Mouse (Mus musculus) forebrain, postnatal 0 days (tissue): ENCODE results near the gene Ppp1r12b. TPM values are rescaled to one million over a fixed set of nuclear protein-coding genes. Genes with fewer than 3 reads are reported as not detected.
A peak's percentile ranks its signal among the peaks of the same experiment; 100 is the strongest.

Experiments used
- ATAC-seq: fragments of 200-750 bp; cut with Nextera tagmentation; 2 replicates; pipeline ENCODE4 v1.8.0; 2017; ENCODE audit warnings: mild to moderate bottlenecking, moderate library complexity
- DNase-seq: peaks from one replicate; pipeline ENCODE4 v3.0.0-alpha.2; 2015
- H3K27ac ChIP-seq: fragments of 300-500 bp; sonication (generic); 2 replicates; pipeline ENCODE4 v1.5.1; 2014; ENCODE audit warnings: low read depth, mild to moderate bottlenecking, antibody characterized with exemption, low read length, moderate library complexity, mixed read lengths
- H3K27me3 ChIP-seq: fragments of 300-500 bp; sonication (generic); 2 replicates; pipeline ENCODE4 v1.6.1; 2014; ENCODE audit warnings: mild to moderate bottlenecking, low read length, mixed read lengths; ENCODE audit not compliant: insufficient read depth
- H3K36me3 ChIP-seq: fragments of 300-500 bp; sonication (generic); 2 replicates; pipeline ENCODE4 v1.6.1; 2014; ENCODE audit warnings: mild to moderate bottlenecking, moderate library complexity; ENCODE audit not compliant: insufficient read depth
- H3K4me1 ChIP-seq: fragments of 300-500 bp; sonication (generic); 2 replicates; pipeline ENCODE4 v1.6.1; 2014; ENCODE audit warnings: antibody characterized with exemption; ENCODE audit not compliant: insufficient read depth
- H3K4me2 ChIP-seq: fragments of 300-500 bp; sonication (generic); 2 replicates; pipeline ENCODE4 v1.6.1; 2014; ENCODE audit warnings: low read depth, mild to moderate bottlenecking, moderate library complexity
- H3K4me3 ChIP-seq: fragments of 300-500 bp; sonication (generic); 2 replicates; pipeline ENCODE4 v1.5.1; 2014; ENCODE audit warnings: low read depth, low read length, mixed read lengths
- H3K9ac ChIP-seq: fragments of 300-500 bp; sonication (generic); 2 replicates; pipeline ENCODE4 v1.6.1; 2014; ENCODE audit warnings: mild to moderate bottlenecking
- H3K9me3 ChIP-seq: fragments of 300-500 bp; sonication (generic); 2 replicates; pipeline ENCODE4 v1.6.1; 2016; ENCODE audit warnings: low read length
- CTCF ChIP-seq: sonication (generic); IDR thresholded peaks from 2 replicates; pipeline ENCODE4 v1.5.1; 2016; ENCODE audit warnings: antibody characterized with exemption, control low read depth, low read depth
- WGBS: fragments of 180-500 bp; shearing (Covaris S2); extraction: QIAGEN DNeasy Blood & Tissue Kit; methylation state at CpG from one replicate; pipeline ENCODE4 v1.1.7; 2014; 5-methylcytosine and 5-hydroxymethylcytosine counted together
- polyA plus RNA-seq: library from polyadenylated mRNA; unstranded; fragments of >200 nt; fragmentation: Nextera tagmentation; extraction: Ambion mirVana; gene quantifications from 2 replicates; pipeline ENCODE4 v1.2.1, GENCODE M21; 2015
- total RNA-seq: library from RNA; depleted of rRNA; stranded (reverse); fragments of >200 nt; gene quantifications from 2 replicates; pipeline ENCODE4 v1.2.3, GENCODE M21; 2014

Ppp1r12b gene
- total and polyA plus RNA-seq, 2 experiments from 2014 or later = 12.4 to 39.9 TPM

- WGBS = 17% methylated on average over 23 of the region's 23 CpGs
- H3K4me2 ChIP-seq = no peak overlapping the region
Observed at GRCm38 (mm10) chr1:134747236-134748174, 208.2 kb downstream of the Ppp1r12b start.

DNA sequence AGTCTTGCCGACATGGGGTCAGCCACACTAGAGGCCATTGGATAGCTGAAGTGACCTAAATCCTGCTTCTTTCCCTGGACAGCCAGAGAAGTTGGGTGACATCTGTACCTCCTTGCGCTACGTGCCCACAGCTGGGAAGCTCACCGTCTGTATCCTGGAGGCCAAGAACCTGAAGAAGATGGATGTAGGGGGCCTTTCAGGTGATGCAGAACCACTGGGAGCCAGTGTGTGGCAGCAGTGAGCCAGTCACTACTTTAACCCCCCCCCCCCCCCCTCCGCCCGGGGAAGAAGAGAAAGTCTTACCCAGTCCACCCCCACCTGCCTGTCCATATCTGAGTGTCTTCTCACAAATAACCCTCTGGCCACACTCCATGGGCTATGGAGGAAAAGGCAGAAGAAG, 210.1 kb downstream of the Ppp1r12b start:
- Histone ChIP-seq H3K9ac (no peak overlapping the region), H3K36me3 (no peaks in the 10 kb centered on the region), H3K27me3 (no peaks in the 10 kb centered on the region), H3K9me3 (no peaks in the 10 kb centered on the region), H3K4me3 (no peak overlapping the region), H3K27ac (no peak overlapping the region), H3K4me1 (no peaks in the 10 kb centered on the region), H3K4me2 (no peak overlapping the region)
- no peak for ATAC-seq
- no peak for DNase-seq
- TF ChIP-seq CTCF = peak; percentile 51
- 40% methylated on average over 6 of the region's 6 CpGs for WGBS

More at GRCm38 (mm10) chr1:134747236-134748174, 208.2 kb downstream of the Ppp1r12b start:
- DNase-seq (no peak), ATAC-seq (no peak)
- Histone ChIP-seq H3K9me3 (no peaks in the 10 kb centered on the region), H3K36me3 (no peaks in the 10 kb centered on the region), H3K9ac (no peak overlapping the region), H3K4me3 (no peak overlapping the region), H3K4me1 (no peaks in the 10 kb centered on the region), H3K27me3 (no peaks in the 10 kb centered on the region), H3K27ac (no peak overlapping the region)
- no peak for TF ChIP-seq CTCF

GRCm38 (mm10) chr1:134741946-134742661, 213.6 kb downstream of the Ppp1r12b start:
- H3K27me3 ChIP-seq = no peaks in the 10 kb centered on the region
- no peaks in the 10 kb centered on the region for H3K4me1 ChIP-seq
- no peak overlapping the region for H3K4me3 ChIP-seq
- 89% methylated on average over 7 of the region's 7 CpGs for WGBS
- H3K27ac ChIP-seq = no peak overlapping the region
- H3K9me3 ChIP-seq = no peaks in the 10 kb centered on the region
- 0 out of 2 replicates have a peak, but pooled peaks have one; percentile 25 for TF ChIP-seq CTCF
- ATAC-seq (no peak), DNase-seq (no peak)
- no peak overlapping the region for H3K4me2 ChIP-seq
- H3K9ac ChIP-seq = no peak overlapping the region
- no peaks in the 10 kb centered on the region for H3K36me3 ChIP-seq

DNA sequence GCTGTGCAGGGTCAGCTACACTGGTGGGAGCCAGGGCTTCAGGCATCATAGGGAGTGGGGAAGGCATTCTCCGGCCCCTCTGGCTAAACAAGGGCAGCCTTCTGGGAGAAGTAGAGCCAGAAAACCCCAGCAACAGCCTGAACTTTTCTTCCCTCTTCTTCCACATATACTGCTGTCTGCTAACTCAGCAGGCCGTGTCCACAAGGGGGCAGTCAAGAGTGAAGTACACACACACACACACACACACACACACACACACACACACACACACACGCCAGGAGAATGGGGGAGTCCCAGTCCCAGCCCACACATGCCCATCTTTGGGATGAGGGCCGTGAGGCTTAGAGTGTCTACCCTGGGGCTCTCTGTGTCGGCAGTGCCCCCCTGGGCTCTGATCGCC, 214.3 kb downstream of the Ppp1r12b start:
- no peak overlapping the region for H3K27ac ChIP-seq
- TF ChIP-seq CTCF = peak; percentile 52
- no peak for DNase-seq

DNA sequence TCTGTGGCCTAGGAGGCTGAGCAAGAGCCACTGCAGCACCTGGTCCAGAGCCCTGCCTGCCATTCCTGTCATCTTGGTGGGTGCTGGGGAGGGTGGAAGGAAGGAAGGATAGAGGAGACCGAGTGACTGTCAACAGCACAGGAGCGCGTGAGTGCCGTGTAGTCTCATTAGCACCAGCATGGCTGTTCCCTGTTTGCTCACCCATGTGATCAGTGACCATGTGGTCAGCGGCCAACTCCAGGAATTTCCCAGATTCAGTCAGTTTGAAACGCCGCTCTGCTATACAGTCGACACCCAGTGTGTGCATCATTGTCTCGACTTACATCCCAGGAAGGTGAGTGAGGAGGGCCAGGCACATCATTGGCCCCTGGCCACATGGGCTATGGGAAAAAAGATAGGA, 218.3 kb downstream of the Ppp1r12b start:
- Histone ChIP-seq H3K4me1 (no peaks in the 10 kb centered on the region), H3K36me3 (no peaks in the 10 kb centered on the region), H3K27me3 (no peaks in the 10 kb centered on the region), H3K9me3 (no peaks in the 10 kb centered on the region), H3K4me2 (no peak overlapping the region), H3K4me3 (no peak overlapping the region), H3K27ac (no peak overlapping the region), H3K9ac (no peak overlapping the region)
- DNase-seq = no peak
- ATAC-seq = no peak
- 67% methylated on average over 9 of the region's 9 CpGs for WGBS
- TF ChIP-seq CTCF = no peak

More for the DNA sequence above, 214.3 kb downstream of the Ppp1r12b start:
- 79% methylated on average over 6 of the region's 6 CpGs for WGBS
- Histone ChIP-seq H3K4me3 (no peak overlapping the region), H3K36me3 (no peaks in the 10 kb centered on the region), H3K4me2 (no peak overlapping the region), H3K4me1 (no peaks in the 10 kb centered on the region), H3K9ac (no peak overlapping the region), H3K27me3 (no peaks in the 10 kb centered on the region), H3K9me3 (no peaks in the 10 kb centered on the region)
- ATAC-seq = no peak

DNA sequence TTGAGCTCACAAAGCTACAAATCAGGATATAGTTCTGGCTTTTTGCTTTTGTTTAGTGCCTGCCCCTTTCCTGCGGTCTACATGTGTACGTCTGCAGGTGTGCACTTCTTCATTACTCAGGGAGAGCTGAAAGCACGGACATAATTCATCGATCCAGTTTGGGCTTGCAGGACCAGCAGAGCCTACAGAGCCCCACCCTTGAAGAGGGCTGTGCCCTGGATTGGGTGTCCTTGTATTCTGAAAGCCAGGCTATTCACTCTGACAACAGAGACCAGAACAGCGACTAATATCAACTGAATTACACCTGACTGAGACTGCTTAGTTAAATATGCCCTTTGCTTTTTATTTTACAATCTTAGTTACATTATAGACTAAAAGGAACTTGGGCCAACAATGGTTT, 222.1 kb downstream of the Ppp1r12b start:
- Histone ChIP-seq H3K9me3 (no peaks in the 10 kb centered on the region), H3K27me3 (no peaks in the 10 kb centered on the region), H3K4me1 (no peaks in the 10 kb centered on the region), H3K36me3 (no peaks in the 10 kb centered on the region), H3K9ac (no peak overlapping the region), H3K27ac (no peak overlapping the region), H3K4me2 (no peak overlapping the region), H3K4me3 (no peak overlapping the region)
- DNase-seq = no peak
- no peak for TF ChIP-seq CTCF
- ATAC-seq = no peak
- WGBS = 91% methylated on average over 5 of the region's 5 CpGs

DNA sequence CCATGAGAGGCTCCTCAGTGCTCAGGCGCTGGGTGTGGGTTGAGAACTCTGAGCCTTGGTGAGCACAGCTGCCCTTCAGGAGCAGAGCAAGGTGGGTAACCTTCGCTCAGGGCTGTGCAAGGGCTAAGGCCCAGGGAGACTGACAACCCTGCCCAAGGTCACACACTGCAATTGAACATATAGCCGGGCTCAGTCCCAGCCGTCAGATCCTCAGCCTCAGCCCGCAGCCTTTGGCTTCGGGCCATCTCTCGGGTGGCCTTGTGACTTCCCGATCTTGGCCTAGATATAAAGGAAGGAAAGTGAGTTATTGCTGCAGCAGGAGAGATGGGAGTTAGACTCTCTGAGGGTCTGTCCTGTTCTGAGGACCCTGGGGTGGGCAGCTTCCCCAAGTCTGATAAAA, 228.5 kb downstream of the Ppp1r12b start:
- H3K4me3 ChIP-seq = no peak overlapping the region
- no peaks in the 10 kb centered on the region for H3K36me3 ChIP-seq
- no peak overlapping the region for H3K4me2 ChIP-seq
- ATAC-seq (no peak), DNase-seq (no peak)
- H3K9me3 ChIP-seq = no peaks in the 10 kb centered on the region
- H3K4me1 ChIP-seq = no peaks in the 10 kb centered on the region
- no peak for TF ChIP-seq CTCF
- no peaks in the 10 kb centered on the region for H3K27me3 ChIP-seq
- WGBS = 70% methylated on average over 8 of the region's 8 CpGs
- H3K9ac ChIP-seq = no peak overlapping the region
- H3K27ac ChIP-seq = no peak overlapping the region
